Mouse (Mus musculus) embryo, embryonic 10.5 days (tissue): Measurements from ENCODE around the gene Rnase13.
"Not testable (repeated sequence)": the region's sequence is repeated elsewhere in the genome, so short reads cannot be mapped to it uniquely, and the experiment has no call there.

Experiments
- DNase-seq: peaks from one replicate; pipeline ENCODE4 v3.0.0-alpha.2; 2015; ENCODE audit warnings: low spot score

Gene Rnase13

GRCm38 (mm10) chr14:51922571-51922865 lies at the start of gene Rnase13:
TSS of gene Rnase13 (minus strand) at chr14:51922773.
- DNase-seq: no peak

GRCm38 (mm10) chr14:51967400-51967799 lies 44.8 kb upstream of the Rnase13 start:
- DNase-seq: no peak

- DNase-seq: no peak
Observed at GRCm38 (mm10) chr14:51960316-51960715, 37.7 kb upstream of the Rnase13 start.

- DNase-seq: no peak
Observed at GRCm38 (mm10) chr14:51943336-51943735, 20.8 kb upstream of the Rnase13 start.

GRCm38 (mm10) chr14:51942236-51942635 lies 19.7 kb upstream of the Rnase13 start:
- no peak for DNase-seq

- DNase-seq: no peak
Observed at GRCm38 (mm10) chr14:51941577-51941976, 19.0 kb upstream of the Rnase13 start.

GRCm38 (mm10) chr14:51940944-51941560 lies 18.5 kb upstream of the Rnase13 start:
- DNase-seq: peak; percentile 74

GRCm38 (mm10) chr14:51939005-51939404 lies 16.4 kb upstream of the Rnase13 start:
- no peak for DNase-seq

- DNase-seq: no peak
Observed at GRCm38 (mm10) chr14:51932092-51933020, 9.8 kb upstream of the Rnase13 start.

- DNase-seq: peak; percentile 80
Observed at GRCm38 (mm10) chr14:51930824-51931223, 8.3 kb upstream of the Rnase13 start.

- DNase-seq: no peak
Observed at GRCm38 (mm10) chr14:51929968-51930367, 7.4 kb upstream of the Rnase13 start.

GRCm38 (mm10) chr14:51929309-51929943 lies 6.9 kb upstream of the Rnase13 start:
- no peak for DNase-seq

GRCm38 (mm10) chr14:51926930-51927329 lies 4.4 kb upstream of the Rnase13 start:
- not testable (repeated sequence) for DNase-seq

GRCm38 (mm10) chr14:51923492-51923891 lies 919 bp upstream of the Rnase13 start:
- DNase-seq: no peak

- DNase-seq: no peak
Observed at GRCm38 (mm10) chr14:51922910-51923309, 337 bp upstream of the Rnase13 start.

- no peak for DNase-seq
Observed at GRCm38 (mm10) chr14:51921759-51922570, 608 bp downstream of the Rnase13 start.

GRCm38 (mm10) chr14:51918966-51919365 lies 3.6 kb downstream of the Rnase13 start:
- no peak for DNase-seq

- DNase-seq: no peak
Observed at GRCm38 (mm10) chr14:51918125-51918524, 4.4 kb downstream of the Rnase13 start, which contains the start of gene Tppp2. TSS of gene Tppp2 (plus strand) at chr14:51918425.

GRCm38 (mm10) chr14:51916539-51916938 lies 6.0 kb downstream of the Rnase13 start:
- no peak for DNase-seq

- no peak for DNase-seq
Observed at GRCm38 (mm10) chr14:51915030-51915429, 7.5 kb downstream of the Rnase13 start.

- DNase-seq: peak; percentile 63
Observed at GRCm38 (mm10) chr14:51913960-51914762, 8.4 kb downstream of the Rnase13 start, which contains the start of gene Ndrg2. TSS of gene Ndrg2 (minus strand) at chr14:51914158.
